Mouse (Mus musculus): ENCODE results near the gene Arhgap28. TPM values are rescaled to one million over a fixed set of nuclear protein-coding genes. Genes with fewer than 3 reads are reported as not detected.
A peak's percentile ranks its signal among the peaks of the same experiment; 100 is the strongest.

Gene Arhgap28
- polyA plus RNA-seq, 1 experiment from 2014 or later, result 16.5 TPM

GRCm38 (mm10) chr17:67996097-67996768 lies 7.7 kb downstream of the Arhgap28 start:
- WGBS, result 5% methylated on average over 14 of the region's 14 CpGs
- Histone ChIP-seq H3K4me1 (replicated peaks; ENCODE audit: control insufficient read depth, insufficient read depth, low read length) (peaks cover 6% of the 10 kb centered on the region), H3K4me2 (peak overlapping the region; percentile 34), H3K9ac (ENCODE audit: low read depth, low read length) (no peak overlapping the region), H3K27ac (ENCODE audit: low read depth, low read length) (no peak overlapping the region), H3K4me3 (ENCODE audit: low read depth, low read length) (no peak overlapping the region), H3K36me3 (ENCODE audit: control insufficient read depth, insufficient read depth, low read length) (no peaks in the 10 kb centered on the region), H3K9me3 (ENCODE audit: control insufficient read depth, low read length) (no peaks in the 10 kb centered on the region), H3K27me3 (replicated peaks; ENCODE audit: control insufficient read depth, insufficient read depth, low read length) (no peaks in the 10 kb centered on the region)
- DNase-seq (ENCODE audit: low spot score) (no peak), ATAC-seq (replicated peaks; ENCODE audit: low FRiP score) (peak; percentile 20; the same call in 1 of the 2 replicates)

GRCm38 (mm10) chr17:67995277-67995819 lies 8.6 kb downstream of the Arhgap28 start:
- ATAC-seq (replicated peaks; ENCODE audit: low FRiP score), result no peak
- peaks cover 6% of the 10 kb centered on the region for H3K4me1 ChIP-seq (replicated peaks; ENCODE audit: control insufficient read depth, insufficient read depth, low read length)
- H3K9ac ChIP-seq (ENCODE audit: low read depth, low read length), result no peak overlapping the region
- no peak overlapping the region for H3K4me3 ChIP-seq (ENCODE audit: low read depth, low read length)
- H3K9me3 ChIP-seq (ENCODE audit: control insufficient read depth, low read length), result no peaks in the 10 kb centered on the region
- H3K4me2 ChIP-seq, result no peak overlapping the region
- no peak for DNase-seq (ENCODE audit: low spot score)
- WGBS, result 66% methylated on average over 2 of the region's 2 CpGs
- no peak overlapping the region; the same call in 1 of the 2 replicates for H3K27ac ChIP-seq (ENCODE audit: low read depth, low read length)
- H3K36me3 ChIP-seq (ENCODE audit: control insufficient read depth, insufficient read depth, low read length), result no peaks in the 10 kb centered on the region
- no peaks in the 10 kb centered on the region for H3K27me3 ChIP-seq (replicated peaks; ENCODE audit: control insufficient read depth, insufficient read depth, low read length)

GRCm38 (mm10) chr17:67994861-67995260 lies 9.1 kb downstream of the Arhgap28 start:
- no peaks in the 10 kb centered on the region for H3K36me3 ChIP-seq (ENCODE audit: control insufficient read depth, insufficient read depth, low read length)
- 65% methylated on average over 7 of the region's 7 CpGs for WGBS
- H3K4me3 ChIP-seq (ENCODE audit: low read depth, low read length), result no peak overlapping the region
- H3K27me3 ChIP-seq (replicated peaks; ENCODE audit: control insufficient read depth, insufficient read depth, low read length), result no peaks in the 10 kb centered on the region
- no peak for ATAC-seq (replicated peaks; ENCODE audit: low FRiP score)
- no peak for DNase-seq (ENCODE audit: low spot score)
- H3K4me1 ChIP-seq (replicated peaks; ENCODE audit: control insufficient read depth, insufficient read depth, low read length), result peaks cover 6% of the 10 kb centered on the region
- no peak overlapping the region for H3K9ac ChIP-seq (ENCODE audit: low read depth, low read length)
- H3K9me3 ChIP-seq (ENCODE audit: control insufficient read depth, low read length), result no peaks in the 10 kb centered on the region
- H3K4me2 ChIP-seq, result no peak overlapping the region
- H3K27ac ChIP-seq (ENCODE audit: low read depth, low read length), result no peak overlapping the region

GRCm38 (mm10) chr17:67993371-67994045 lies 10.4 kb downstream of the Arhgap28 start:
- Histone ChIP-seq H3K36me3 (ENCODE audit: control insufficient read depth, insufficient read depth, low read length) (no peaks in the 10 kb centered on the region), H3K27ac (ENCODE audit: low read depth, low read length) (no peak overlapping the region), H3K9me3 (ENCODE audit: control insufficient read depth, low read length) (no peaks in the 10 kb centered on the region), H3K27me3 (replicated peaks; ENCODE audit: control insufficient read depth, insufficient read depth, low read length) (no peaks in the 10 kb centered on the region), H3K4me2 (no peak overlapping the region), H3K4me1 (replicated peaks; ENCODE audit: control insufficient read depth, insufficient read depth, low read length) (peaks cover 16% of the 10 kb centered on the region), H3K4me3 (ENCODE audit: low read depth, low read length) (no peak overlapping the region), H3K9ac (ENCODE audit: low read depth, low read length) (no peak overlapping the region)
- ATAC-seq (replicated peaks; ENCODE audit: low FRiP score), result no peak
- peak; percentile 28 for DNase-seq (ENCODE audit: low spot score)
- WGBS, result 81% methylated on average over 2 of the region's 2 CpGs

GRCm38 (mm10) chr17:67989716-67990115 lies 14.2 kb downstream of the Arhgap28 start:
- no peaks in the 10 kb centered on the region for H3K27me3 ChIP-seq (replicated peaks; ENCODE audit: control insufficient read depth, insufficient read depth, low read length)
- peak overlapping the region; percentile 33; the same call in 1 of the 2 replicates for H3K4me2 ChIP-seq
- H3K4me3 ChIP-seq (ENCODE audit: low read depth, low read length), result no peak overlapping the region
- no peaks in the 10 kb centered on the region for H3K9me3 ChIP-seq (ENCODE audit: control insufficient read depth, low read length)
- peak overlapping the region; percentile 52 for H3K27ac ChIP-seq (ENCODE audit: low read depth, low read length)
- H3K36me3 ChIP-seq (ENCODE audit: control insufficient read depth, insufficient read depth, low read length), result no peaks in the 10 kb centered on the region
- no peak for ATAC-seq (replicated peaks; ENCODE audit: low FRiP score)
- peaks cover 10% of the 10 kb centered on the region for H3K4me1 ChIP-seq (replicated peaks; ENCODE audit: control insufficient read depth, insufficient read depth, low read length)
- DNase-seq (ENCODE audit: low spot score), result no peak
- WGBS, result 21% methylated on average over 5 of the region's 5 CpGs
- H3K9ac ChIP-seq (ENCODE audit: low read depth, low read length), result no peak overlapping the region

- peak overlapping the region; percentile 52 for H3K27ac ChIP-seq (ENCODE audit: low read depth, low read length)
- WGBS, result 10% methylated on average over 15 of the region's 15 CpGs
- peaks cover 10% of the 10 kb centered on the region for H3K4me1 ChIP-seq (replicated peaks; ENCODE audit: control insufficient read depth, insufficient read depth, low read length)
- H3K9ac ChIP-seq (ENCODE audit: low read depth, low read length), result no peak overlapping the region
- H3K27me3 ChIP-seq (replicated peaks; ENCODE audit: control insufficient read depth, insufficient read depth, low read length), result no peaks in the 10 kb centered on the region
- no peaks in the 10 kb centered on the region for H3K9me3 ChIP-seq (ENCODE audit: control insufficient read depth, low read length)
- peak overlapping the region; percentile 33; the same call in 1 of the 2 replicates for H3K4me2 ChIP-seq
- no peak overlapping the region for H3K4me3 ChIP-seq (ENCODE audit: low read depth, low read length)
- H3K36me3 ChIP-seq (ENCODE audit: control insufficient read depth, insufficient read depth, low read length), result no peaks in the 10 kb centered on the region
- DNase-seq (ENCODE audit: low spot score) (no peak), ATAC-seq (replicated peaks; ENCODE audit: low FRiP score) (peak; percentile 64)
These were observed 14.8 kb downstream of the Arhgap28 start for GRCm38 (mm10) chr17:67988920-67989621.

GRCm38 (mm10) chr17:67985532-67985931 lies 18.4 kb downstream of the Arhgap28 start:
- peaks cover 10% of the 10 kb centered on the region for H3K4me1 ChIP-seq (replicated peaks; ENCODE audit: control insufficient read depth, insufficient read depth, low read length)
- H3K27ac ChIP-seq (ENCODE audit: low read depth, low read length), result no peak overlapping the region
- DNase-seq (ENCODE audit: low spot score), result no peak
- H3K4me2 ChIP-seq, result no peak overlapping the region
- H3K9ac ChIP-seq (ENCODE audit: low read depth, low read length), result no peak overlapping the region
- ATAC-seq (replicated peaks; ENCODE audit: low FRiP score), result no peak
- H3K4me3 ChIP-seq (ENCODE audit: low read depth, low read length), result no peak overlapping the region
- WGBS, result 34% methylated on average over 4 of the region's 4 CpGs
- H3K27me3 ChIP-seq (replicated peaks; ENCODE audit: control insufficient read depth, insufficient read depth, low read length), result no peaks in the 10 kb centered on the region
- H3K36me3 ChIP-seq (ENCODE audit: control insufficient read depth, insufficient read depth, low read length), result no peaks in the 10 kb centered on the region
- no peaks in the 10 kb centered on the region for H3K9me3 ChIP-seq (ENCODE audit: control insufficient read depth, low read length)

GRCm38 (mm10) chr17:67980573-67980972 lies 23.3 kb downstream of the Arhgap28 start:
- ATAC-seq (replicated peaks; ENCODE audit: low FRiP score) (no peak), DNase-seq (ENCODE audit: low spot score) (no peak)
- H3K9ac ChIP-seq (ENCODE audit: low read depth, low read length), result no peak overlapping the region
- H3K27me3 ChIP-seq (replicated peaks; ENCODE audit: control insufficient read depth, insufficient read depth, low read length), result no peaks in the 10 kb centered on the region
- H3K4me2 ChIP-seq, result no peak overlapping the region
- WGBS, result 79% methylated on average over 3 of the region's 3 CpGs
- H3K9me3 ChIP-seq (ENCODE audit: control insufficient read depth, low read length), result no peaks in the 10 kb centered on the region
- H3K4me1 ChIP-seq (replicated peaks; ENCODE audit: control insufficient read depth, insufficient read depth, low read length), result peaks cover 5% of the 10 kb centered on the region
- H3K36me3 ChIP-seq (ENCODE audit: control insufficient read depth, insufficient read depth, low read length), result no peaks in the 10 kb centered on the region
- H3K4me3 ChIP-seq (ENCODE audit: low read depth, low read length), result no peak overlapping the region
- no peak overlapping the region for H3K27ac ChIP-seq (ENCODE audit: low read depth, low read length)

Data from liver, embryonic 11.5 days (tissue).